Mouse (Mus musculus) hindbrain, embryonic 13.5 days (tissue): ENCODE data around the gene Olfr376. TPM values are rescaled to one million over a fixed set of nuclear protein-coding genes. Genes with fewer than 3 reads are reported as not detected.

ENCODE experiments used
- polyA plus RNA-seq: library from polyadenylated mRNA; unstranded; fragments of >200 nt; fragmentation: Nextera tagmentation; extraction: Ambion mirVana; gene quantifications from 2 replicates; pipeline ENCODE4 v1.2.1, GENCODE M21; 2015

Olfr376 gene
- polyA plus RNA-seq, 1 experiment from 2014 or later: not detected

Other genes starting within 250 kb of the Olfr376 start
- 3.7 and 3.8 TPM in 2 replicates for gene Haspin, start 233.0 kb upstream of the Olfr376 start, polyA plus RNA-seq
- gene P2rx5, start 210.8 kb upstream of the Olfr376 start, polyA plus RNA-seq: 0.28 and 0.42 TPM in 2 replicates
- 120 and 136 TPM in 2 replicates for gene Emc6, start 194.2 kb upstream of the Olfr376 start, polyA plus RNA-seq
- 180 and 185 TPM in 2 replicates for gene Tax1bp3, start 194.2 kb upstream of the Olfr376 start, polyA plus RNA-seq
- gene Ctns, start 172.2 kb upstream of the Olfr376 start, polyA plus RNA-seq: 21.5 and 22.8 TPM in 2 replicates
- gene Shpk, start 171.8 kb upstream of the Olfr376 start, polyA plus RNA-seq: 2.0 and 2.3 TPM in 2 replicates
- 0.41 and 0.86 TPM in 2 replicates for gene Trpv1, start 137.0 kb upstream of the Olfr376 start, polyA plus RNA-seq
- gene Trpv3, start 103.9 kb upstream of the Olfr376 start, polyA plus RNA-seq: 0.06 and 0.18 TPM in 2 replicates
- 0.84 and 2.4 TPM in 2 replicates for gene Aspa, start 41.6 kb upstream of the Olfr376 start, polyA plus RNA-seq
- gene Gm49340, start 41.5 kb upstream of the Olfr376 start, polyA plus RNA-seq: not detected in 2 replicates
- not detected in 2 replicates for gene Spata22, start 41.5 kb upstream of the Olfr376 start, polyA plus RNA-seq
- gene Olfr20, start 20.5 kb upstream of the Olfr376 start, polyA plus RNA-seq: not detected in 2 replicates
- gene Olfr1, start 28.4 kb downstream of the Olfr376 start, polyA plus RNA-seq: not detected in 2 replicates
- gene Olfr378, start 57.2 kb downstream of the Olfr376 start, polyA plus RNA-seq: not detected in 2 replicates
- not detected in 2 replicates for gene Olfr380, start 86.3 kb downstream of the Olfr376 start, polyA plus RNA-seq
- gene Olfr381, start 120.4 kb downstream of the Olfr376 start, polyA plus RNA-seq: not detected in 2 replicates
- gene Olfr382, start 146.0 kb downstream of the Olfr376 start, polyA plus RNA-seq: not detected in 2 replicates
- gene Olfr385, start 221.8 kb downstream of the Olfr376 start, polyA plus RNA-seq: not detected in 2 replicates
- not detected in 2 replicates for gene Olfr384, start 227.3 kb downstream of the Olfr376 start, polyA plus RNA-seq